Mouse (Mus musculus) limb, embryonic 14.5 days (tissue): ENCODE results near the gene Lyrm4. TPM values are rescaled to one million over a fixed set of nuclear protein-coding genes. Genes with fewer than 3 reads are reported as not detected.
A peak's percentile ranks its signal among the peaks of the same experiment; 100 is the strongest.

Experiments
- ATAC-seq: fragments of 200-750 bp; cut with Nextera tagmentation; 2 replicates; pipeline ENCODE4 v1.8.0; 2017; ENCODE audit warnings: low read depth, moderate number of reproducible peaks, moderate TSS enrichment; ENCODE audit not compliant: low FRiP score
- DNase-seq: peaks from one replicate; pipeline ENCODE4 v3.0.0-alpha.2; 2015; ENCODE audit warnings: low spot score
- H3K27ac ChIP-seq: fragments of 300-500 bp; sonication (generic); replicated peaks from 2 replicates; pipeline ENCODE4 v1.5.1; 2014; ENCODE audit warnings: low read depth, mild to moderate bottlenecking, low read length, moderate library complexity, mixed read lengths
- H3K27me3 ChIP-seq: fragments of 300-500 bp; sonication (generic); 2 replicates; pipeline ENCODE4 v1.6.1; 2014; ENCODE audit warnings: low read length, mixed read lengths; ENCODE audit not compliant: control insufficient read depth, insufficient read depth
- H3K36me3 ChIP-seq: fragments of 300-500 bp; sonication (generic); 2 replicates; pipeline ENCODE4 v1.6.1; 2014; ENCODE audit warnings: mild to moderate bottlenecking, low read length, moderate library complexity, mixed read lengths; ENCODE audit not compliant: control insufficient read depth, insufficient read depth
- H3K4me1 ChIP-seq: fragments of 300-500 bp; sonication (generic); 2 replicates; pipeline ENCODE4 v1.6.1; 2014; ENCODE audit warnings: antibody characterized with exemption, low read length, mixed read lengths; ENCODE audit not compliant: control insufficient read depth, insufficient read depth
- H3K4me2 ChIP-seq: fragments of 300-500 bp; sonication (generic); replicated peaks from 2 replicates; pipeline ENCODE4 v1.6.1; 2014; ENCODE audit warnings: low read depth, mild to moderate bottlenecking, low read length, moderate library complexity; ENCODE audit not compliant: severe bottlenecking
- H3K4me3 ChIP-seq: fragments of 300-500 bp; sonication (generic); replicated peaks from 2 replicates; pipeline ENCODE4 v1.5.1; 2014; ENCODE audit warnings: low read length
- H3K9ac ChIP-seq: fragments of 300-500 bp; sonication (generic); 2 replicates; pipeline ENCODE4 v1.6.1; 2014; ENCODE audit warnings: mild to moderate bottlenecking, low read depth, low read length, moderate library complexity; ENCODE audit not compliant: severe bottlenecking
- H3K9me3 ChIP-seq: fragments of 300-500 bp; sonication (generic); 2 replicates; pipeline ENCODE4 v1.6.1; 2016; ENCODE audit warnings: low read length; ENCODE audit not compliant: control insufficient read depth
- POLR2A ChIP-seq: fragments of 200-500 bp; IDR thresholded peaks from 2 replicates; pipeline ENCODE4 v1.8.0; 2012; ENCODE audit warnings: inconsistent platforms, mild to moderate bottlenecking, moderate library complexity, borderline replicate concordance; ENCODE audit not compliant: insufficient read depth, insufficient read length; ENCODE audit errors: extremely low read depth
- WGBS: fragments of 180-500 bp; shearing (Covaris S2); extraction: QIAGEN DNeasy Blood & Tissue Kit; methylation state at CpG from one replicate; pipeline ENCODE4 v1.1.7; 2014; 5-methylcytosine and 5-hydroxymethylcytosine counted together
- polyA plus RNA-seq, 2 experiments: library from polyadenylated mRNA; depleted of rRNA in 1 of 2; stranded (reverse) in 1 of 2; unstranded in 1 of 2; fragments of >200 nt; fragmentation: Nextera tagmentation in 1 of 2; extraction: Ambion mirVana in 1 of 2; gene quantifications; 2 replicates each; pipeline versions ENCODE4 v1.2.1 to v1.2.3; 2012 to 2014

The Lyrm4 gene
- polyA plus RNA-seq, 2 experiments, result 8.9 to 27.4 TPM

GRCm38 (mm10) chr13:36015636-36016035 is 101.7 kb downstream of the Lyrm4 start:
- Histone ChIP-seq H3K9ac (no peak overlapping the region), H3K4me1 (peaks cover 3% of the 10 kb centered on the region; the same call in 1 of the 2 replicates), H3K27me3 (no peaks in the 10 kb centered on the region), H3K9me3 (no peaks in the 10 kb centered on the region), H3K36me3 (no peaks in the 10 kb centered on the region), H3K4me2 (no peak overlapping the region), H3K4me3 (no peak overlapping the region), H3K27ac (no peak overlapping the region)
- 57% methylated on average over 3 of the region's 3 CpGs for WGBS
- TF ChIP-seq POLR2A, result no peak
- DNase-seq (no peak), ATAC-seq (no peak)

DNA sequence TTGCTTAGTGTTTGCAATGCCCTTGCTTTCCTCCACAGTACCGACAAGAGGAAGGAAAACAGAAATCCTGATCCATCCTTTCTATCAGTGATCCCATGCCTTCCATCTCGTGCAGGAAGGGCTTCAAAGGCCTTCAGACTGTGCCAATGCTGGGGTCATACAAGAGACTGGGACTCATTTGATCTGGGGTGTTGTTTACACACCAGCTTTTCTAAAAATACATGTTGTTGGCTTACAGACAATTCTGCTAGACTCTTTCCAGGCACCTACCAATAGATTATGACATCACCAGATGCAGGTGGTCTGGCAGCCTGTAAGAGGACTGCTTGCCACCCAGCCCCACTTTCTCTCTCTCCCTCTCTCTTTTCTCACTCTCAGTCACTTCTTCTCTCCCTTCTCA is 107.3 kb downstream of the Lyrm4 start:
- no peaks in the 10 kb centered on the region for H3K4me1 ChIP-seq
- H3K4me3 ChIP-seq, result no peak overlapping the region
- no peaks in the 10 kb centered on the region for H3K9me3 ChIP-seq
- no peak overlapping the region for H3K4me2 ChIP-seq
- 69% methylated on average over 2 of the region's 2 CpGs for WGBS
- DNase-seq, result no peak
- H3K9ac ChIP-seq, result no peak overlapping the region
- TF ChIP-seq POLR2A, result no peak
- H3K27ac ChIP-seq, result no peak overlapping the region
- H3K36me3 ChIP-seq, result no peaks in the 10 kb centered on the region
- no peak for ATAC-seq
- H3K27me3 ChIP-seq, result no peaks in the 10 kb centered on the region

DNA sequence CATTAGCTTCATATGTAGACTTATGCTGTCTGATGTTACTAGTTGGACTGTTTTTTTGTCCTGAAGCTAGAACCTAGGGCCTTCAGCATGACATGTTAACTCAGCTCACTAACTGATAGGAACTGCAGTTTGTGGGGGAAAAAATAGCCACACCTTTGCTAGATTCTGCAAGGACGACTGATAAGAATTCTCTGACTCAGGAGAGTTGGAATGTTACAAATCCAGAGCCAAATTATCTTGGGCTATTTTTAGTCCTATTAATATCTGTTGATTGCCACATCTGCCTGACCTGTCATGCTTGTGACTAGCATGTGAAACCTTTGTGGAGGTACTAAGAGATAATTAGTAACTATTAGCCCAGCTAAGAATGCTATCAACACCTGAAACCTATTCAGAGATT is 116.5 kb downstream of the Lyrm4 start:
- DNase-seq (no peak), ATAC-seq (no peak)
- H3K27ac ChIP-seq, result no peak overlapping the region
- no peak overlapping the region for H3K4me2 ChIP-seq
- H3K27me3 ChIP-seq, result no peaks in the 10 kb centered on the region
- H3K9ac ChIP-seq, result no peak overlapping the region
- H3K36me3 ChIP-seq, result no peaks in the 10 kb centered on the region
- H3K4me1 ChIP-seq, result no peaks in the 10 kb centered on the region
- no peak overlapping the region for H3K4me3 ChIP-seq
- TF ChIP-seq POLR2A, result no peak
- no peaks in the 10 kb centered on the region for H3K9me3 ChIP-seq
- 88% methylated on average over 1 of the region's 1 CpGs for WGBS

- no peak overlapping the region for H3K4me3 ChIP-seq
- no peaks in the 10 kb centered on the region for H3K27me3 ChIP-seq
- no peaks in the 10 kb centered on the region; the same call in 1 of the 2 replicates for H3K9me3 ChIP-seq
- 88% methylated on average over 4 of the region's 4 CpGs for WGBS
- TF ChIP-seq POLR2A, result no peak
- H3K4me1 ChIP-seq, result 0 out of 2 replicates have a peak, but pooled peaks cover 4% of the 10 kb centered on the region
- H3K4me2 ChIP-seq, result no peak overlapping the region
- H3K27ac ChIP-seq, result no peak overlapping the region
- no peaks in the 10 kb centered on the region for H3K36me3 ChIP-seq
- DNase-seq, result no peak
- ATAC-seq, result no peak
- no peak overlapping the region for H3K9ac ChIP-seq
Observed at GRCm38 (mm10) chr13:35997606-35998005, 119.7 kb downstream of the Lyrm4 start.

DNA sequence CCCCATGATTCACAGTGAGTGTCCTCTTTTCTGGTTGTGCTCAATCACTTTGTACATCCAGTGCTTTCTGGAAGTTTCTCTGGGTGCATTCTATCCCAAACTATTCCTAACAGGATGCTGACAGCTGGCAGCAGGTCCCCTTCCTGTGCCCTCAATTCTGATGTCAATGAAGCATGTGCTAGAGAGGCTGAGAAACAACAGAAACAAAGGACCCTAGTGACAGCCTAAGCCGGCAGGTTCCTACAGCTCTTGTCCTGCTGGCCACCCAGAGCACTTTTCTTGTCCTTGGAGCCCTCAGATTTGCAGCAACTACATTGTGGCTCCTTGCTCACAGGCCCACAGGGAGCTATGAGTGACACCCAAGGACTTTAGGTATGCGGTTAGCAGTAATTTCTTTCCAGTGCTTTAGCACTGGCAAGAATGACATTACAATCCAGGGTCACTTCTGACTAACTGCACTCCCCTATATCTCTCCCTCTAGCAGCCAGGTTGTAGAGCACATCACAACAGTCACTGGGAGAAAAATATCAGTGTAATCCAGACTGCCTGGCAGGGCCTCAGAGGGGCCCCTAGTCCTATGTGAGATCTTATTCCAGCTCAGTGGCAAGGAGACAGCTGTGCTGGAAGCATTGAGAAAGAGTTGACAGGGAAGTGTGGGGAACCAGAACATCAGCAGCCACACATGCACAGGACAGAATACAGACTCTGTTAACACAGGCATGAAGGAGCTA is 121.5 kb downstream of the Lyrm4 start:
- Histone ChIP-seq H3K4me2 (no peak overlapping the region), H3K4me1 (0 out of 2 replicates have a peak, but pooled peaks cover 4% of the 10 kb centered on the region), H3K36me3 (no peaks in the 10 kb centered on the region), H3K27me3 (no peaks in the 10 kb centered on the region), H3K9me3 (no peaks in the 10 kb centered on the region; the same call in 1 of the 2 replicates), H3K27ac (no peak overlapping the region), H3K4me3 (no peak overlapping the region), H3K9ac (no peak overlapping the region)
- TF ChIP-seq POLR2A, result no peak
- DNase-seq (no peak), ATAC-seq (peak; percentile 50; the same call in 1 of the 2 replicates)
- 75% methylated on average over 2 of the region's 2 CpGs for WGBS
